ENCODE assay signal across 30 mouse cellular contexts in genomic region chr11:54934198-54934597, GRCm38 (mm10). TPM values are rescaled to one million over a fixed set of nuclear protein-coding genes. Genes with fewer than 3 reads are reported as not detected.
DNase-seq lines count a peak whose midpoint lies in the region; ATAC-seq lines count a peak whose summit lies in the region.
"Had no signal": no experiment of that assay in that cellular context is flagged by ENCODE, and none has a peak within 500 bp of the region (broad histone marks: within the 10 kb centered on the region; RNA-seq: fewer than 3 reads in every experiment).

No protein-coding gene starts in this region.

- WGBS in limb, embryonic 10.5 days: 96% methylated on average over 7 of the region's 7 CpGs

- H3K9me3 ChIP-seq in limb, embryonic 10.5 days (replicated peaks): no peaks in the 10 kb centered on the region
- H3K9me3 ChIP-seq: intestine, embryonic 15.5 days; limb, embryonic 15.5 days; midbrain, embryonic 12.5 days; neural tube, embryonic 13.5 days had no signal

- H3K4me1 ChIP-seq in limb, embryonic 10.5 days: no peaks in the 10 kb centered on the region

- no peak overlapping the region for H3K4me3 ChIP-seq in limb, embryonic 10.5 days
- H3K4me3 ChIP-seq: erythroblast, embryonic 14.5 days; gastrocnemius, adult 2 months; intestine, embryonic 15.5 days; limb, embryonic 15.5 days; midbrain, embryonic 12.5 days; neural tube, embryonic 13.5 days had no signal

- no peak overlapping the region for H3K27ac ChIP-seq in limb, embryonic 10.5 days
- H3K27ac ChIP-seq: gastrocnemius, adult 2 months; hindbrain, postnatal 0 days; intestine, embryonic 15.5 days; kidney, postnatal 0 days; limb, embryonic 15.5 days; liver, embryonic 14.5 days; midbrain, embryonic 12.5 days; neural tube, embryonic 13.5 days had no signal

- no peaks in the 10 kb centered on the region for H3K27me3 ChIP-seq in limb, embryonic 10.5 days (ENCODE audit: low read depth, poor library complexity, severe bottlenecking)
- H3K27me3 ChIP-seq: intestine, embryonic 15.5 days; limb, embryonic 15.5 days; midbrain, embryonic 12.5 days; neural tube, embryonic 13.5 days had no signal

- peaks cover 30% of the 10 kb centered on the region for H3K36me3 ChIP-seq in limb, embryonic 10.5 days

- ATAC-seq in megakaryocyte, adult 5-6 weeks (ENCODE audit: poor library complexity, severe bottlenecking): peak; percentile 48
- ATAC-seq: forebrain, embryonic 16.5 days; hindbrain, postnatal 0 days; intestine, embryonic 15.5 days had no signal

- peak; percentile 77 for DNase-seq in adrenal gland, adult 2 months
- DNase-seq in adrenal gland, postnatal 4 days (ENCODE audit: low spot score in 2 of 2): no peak
- peak; percentile 33 for DNase-seq in testis, postnatal 14 days (ENCODE audit: low spot score)
- no peak for DNase-seq in testis, postnatal 10 days (ENCODE audit: low spot score)
- no peak for DNase-seq in layer of hippocampus, adult 8-10 months (ENCODE audit: low spot score in 2 of 2)
- no peak for DNase-seq in limb, embryonic 10.5 days (ENCODE audit: low spot score)
- DNase-seq: cerebellum, adult 11 months; cerebellum, adult 9-11 months; gastrocnemius, adult 2 months; gastrocnemius, postnatal 36 days; heart, postnatal 14 days; kidney, adult 8-10 months; kidney, postnatal 4 days; layer of hippocampus, postnatal 36 days; left cerebral cortex, postnatal 4 days; lung, embryonic 14.5 days; lung, postnatal 14 days; retina, postnatal 1 day; right cerebral cortex, postnatal 14 days; thymus, postnatal 14 days had no signal

RNA-seq across cellular contexts. Expression of gene Tnip1, which starts 28.5 kb away (rescaled TPM):
- 10 to 100 TPM; 82.2 to 88.8 TPM for total RNA-seq in adrenal gland, adult 2 months (2021)
- polyA plus RNA-seq in adrenal gland, adult 2 months (2012; rRNA removed): 59.0 and 63.6 TPM in 2 replicates
- total RNA-seq in adrenal gland, postnatal 4 days (2021): 10 to 100 TPM; 73.4 to 75.0 TPM
- total RNA-seq in megakaryocyte, adult 5-6 weeks (2015): 28.3 and 32.6 TPM in 2 replicates
- total RNA-seq in megakaryocyte, adult 5-6 weeks (2017): 26.7 and 47.2 TPM in 2 replicates
- 10 to 100 TPM; 31.4 to 34.3 (median 33.9) TPM for total RNA-seq in layer of hippocampus, adult 8-10 months (2022)
- polyA plus RNA-seq in limb, embryonic 10.5 days (2016; fragmentation: Nextera tagmentation; extraction: Ambion mirVana): 10.0 and 14.0 TPM in 2 replicates

RNA-seq across cellular contexts. Expression of gene Gpx3, which starts 31.9 kb away (rescaled TPM):
- total RNA-seq in adrenal gland, adult 2 months (2021): 100 to 1,000 TPM; 580 to 729 TPM
- 256 and 331 TPM in 2 replicates for polyA plus RNA-seq in adrenal gland, adult 2 months (2012; rRNA removed)
- 100 to 1,000 TPM in 1 of 2 experiments, 10 to 100 TPM in 1; 33.8 to 163 TPM for total RNA-seq in adrenal gland, postnatal 4 days (2021)
- 52.7 and 58.3 TPM in 2 replicates for total RNA-seq in megakaryocyte, adult 5-6 weeks (2015)
- 1.8 and 6.0 TPM in 2 replicates for total RNA-seq in megakaryocyte, adult 5-6 weeks (2017)
- total RNA-seq in layer of hippocampus, adult 8-10 months (2022): 1 to 10 TPM; 4.4 to 8.8 (median 5.1) TPM
- polyA plus RNA-seq in limb, embryonic 10.5 days (2016; fragmentation: Nextera tagmentation; extraction: Ambion mirVana): 52.0 and 60.7 TPM in 2 replicates

Comparison
In these comparisons a context has a peak if more than half of its experiments do, and no peak if none do; other contexts are left out.
1. DNase-seq: peak in adrenal gland, adult 2 months (single experiment) and testis, postnatal 14 days (single experiment); none in adrenal gland, postnatal 4 days (0 of 2), testis, postnatal 10 days (single experiment), layer of hippocampus, adult 8-10 months (0 of 2) and limb, embryonic 10.5 days (single experiment).